Mouse (Mus musculus) testis, adult 2 months (tissue): ENCODE results near the gene Wdr53.
A peak's percentile ranks its signal among the peaks of the same experiment; 100 is the strongest.

Experiments used
- CTCF ChIP-seq: fragments of 200-500 bp; IDR thresholded peaks from 2 replicates; pipeline ENCODE4 v1.5.1; 2012; ENCODE audit warnings: low read depth, mild to moderate bottlenecking, inconsistent platforms, low read length, moderate library complexity; ENCODE audit not compliant: control insufficient read depth, insufficient read depth, insufficient replicate concordance
- POLR2A ChIP-seq: fragments of 200-500 bp; IDR thresholded peaks from 2 replicates; pipeline ENCODE4 v1.6.1; 2012; ENCODE audit warnings: low read depth, mild to moderate bottlenecking, inconsistent platforms, low read length, moderate library complexity; ENCODE audit not compliant: control insufficient read depth

- TF ChIP-seq POLR2A (no peak), CTCF (peak; percentile 46; the same call in 1 of the 2 replicates)
Measured at GRCm38 (mm10) chr16:32202681-32203080, 44.3 kb upstream of the Wdr53 start.
